Mouse (Mus musculus) ES-E14 (cell line): Measurements from ENCODE around the gene Dock9. TPM values are rescaled to one million over a fixed set of nuclear protein-coding genes. Genes with fewer than 3 reads are reported as not detected.

Source experiments
- DNase-seq: peaks from one replicate; pipeline ENCODE4 v3.0.0-alpha.2; 2013; ENCODE audit warnings: low read depth, low spot score
- H3K27ac ChIP-seq: 2 replicates; pipeline ENCODE4 v1.5.1; 2012; ENCODE audit warnings: low read depth, mild to moderate bottlenecking, low read length, moderate library complexity, mixed read lengths; ENCODE audit not compliant: poor library complexity, insufficient read depth, severe bottlenecking
- H3K36me3 ChIP-seq: 2 replicates; pipeline ENCODE4 v1.6.1; 2012; ENCODE audit warnings: mild to moderate bottlenecking, low read length, moderate library complexity, mixed read lengths; ENCODE audit not compliant: control insufficient read depth, poor library complexity, insufficient read depth, severe bottlenecking
- H3K4me1 ChIP-seq, 2 experiments: fragments of 150-350 bp in 1 of 2; sonication (generic) in 1 of 2; 2 replicates each; pipeline ENCODE4 v1.6.1; 2012; ENCODE audit warnings: low read length in 2 of 2, mild to moderate bottlenecking in 1 of 2, mixed read lengths in 1 of 2; ENCODE audit not compliant: control insufficient read depth in 2 of 2, insufficient read depth in 2 of 2, poor library complexity in 1 of 2
- H3K4me3 ChIP-seq, 2 experiments: fragments of 150-350 bp in 1 of 2; sonication (generic) in 1 of 2; 2 replicates each; pipeline ENCODE4 v1.5.1; 2012; ENCODE audit warnings: low read length in 2 of 2, low read depth in 1 of 2, mild to moderate bottlenecking in 1 of 2, mixed read lengths in 1 of 2; ENCODE audit not compliant: insufficient read depth in 1 of 2, poor library complexity in 1 of 2, severe bottlenecking in 1 of 2
- H3K9ac ChIP-seq: 2 replicates; pipeline ENCODE4 v1.6.1; 2012; ENCODE audit warnings: low read depth, mild to moderate bottlenecking, low read length, mixed read lengths; ENCODE audit not compliant: poor library complexity, insufficient read depth, severe bottlenecking
- H3K9me3 ChIP-seq: fragments of 150-350 bp; sonication (generic); 2 replicates; pipeline ENCODE4 v1.6.1; 2012; ENCODE audit warnings: low read depth, mild to moderate bottlenecking, low read length; ENCODE audit not compliant: control insufficient read depth, insufficient read depth
- CHD2 ChIP-seq: IDR thresholded peaks from 2 replicates; pipeline ENCODE4 v1.6.1; 2014; ENCODE audit warnings: mild to moderate bottlenecking, low read depth, low read length, inconsistent platforms
- HCFC1 ChIP-seq: IDR thresholded peaks from 2 replicates; pipeline ENCODE4 v1.6.1; 2012; ENCODE audit warnings: low read length, inconsistent platforms, borderline replicate concordance; ENCODE audit not compliant: insufficient read depth
- MAFK ChIP-seq: IDR thresholded peaks from 2 replicates; pipeline ENCODE4 v1.6.1; 2014; ENCODE audit warnings: mild to moderate bottlenecking, low read depth, low read length, inconsistent platforms; ENCODE audit not compliant: insufficient read depth
- ZC3H11A ChIP-seq: IDR thresholded peaks from 2 replicates; pipeline ENCODE4 v1.6.1; 2012; ENCODE audit warnings: low read depth, mild to moderate bottlenecking, inconsistent platforms, low read length, borderline replicate concordance
- ZNF384 ChIP-seq: IDR thresholded peaks from 2 replicates; pipeline ENCODE4 v1.6.1; 2012; ENCODE audit warnings: low read depth, low read length, inconsistent platforms
- in situ Hi-C, 2 experiments: fragments of 600-800 bp; cut with MboI; formaldehyde crosslinking; loops; one replicate each; pipeline ENCODE4 v1.15.1; 2025; ENCODE audit warnings: low sequenced_read_pairs in 2 of 2, inconsistent platforms in 1 of 2; ENCODE audit not compliant: unreplicated experiment in 2 of 2
- total RNA-seq: library from RNA; depleted of rRNA; stranded (reverse); fragments of 300-350 nt; gene quantifications from 2 replicates; pipeline ENCODE4 v1.2.3, GENCODE M21; 2012

The Dock9 gene
- total RNA-seq, 1 experiment = 8.3 TPM

GRCm38 (mm10) chr14:121730966-121731365, 66.7 kb downstream of the Dock9 start:
- Histone ChIP-seq H3K9me3 (no peaks in the 10 kb centered on the region), H3K27ac (no peak overlapping the region), H3K36me3 (no peaks in the 10 kb centered on the region), H3K4me3 (no peak overlapping the region), H3K9ac (no peak overlapping the region), H3K4me1 (peaks cover 0 to 14% of the 10 kb centered on the region in 2 experiments; a peak in 1 of 4 replicates)
- no peak for DNase-seq
- in situ Hi-C loops = no loop called here
- TF ChIP-seq MAFK (no peak), CHD2 (no peak), ZNF384 (no peak), HCFC1 (no peak), ZC3H11A (no peak)

DNA sequence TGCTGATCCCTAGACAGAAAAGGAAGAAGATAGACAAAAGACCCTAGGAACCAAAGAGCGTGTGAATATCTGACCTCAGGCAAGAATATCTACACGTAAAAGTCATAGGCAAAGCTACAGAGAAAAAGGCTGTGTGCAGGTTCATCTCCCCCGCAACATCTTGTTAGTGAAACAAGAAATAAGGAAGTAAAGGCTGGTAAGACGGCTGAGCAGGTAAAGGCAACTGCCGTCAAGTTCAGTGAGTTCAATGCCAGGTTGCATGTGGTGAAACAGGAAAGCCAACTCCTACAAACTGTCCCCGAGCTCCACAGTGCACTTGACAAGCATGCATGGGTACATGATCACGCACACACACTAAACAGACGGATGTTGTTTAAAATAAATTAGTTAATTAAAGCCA, 69.6 kb downstream of the Dock9 start:
- DNase-seq = no peak
- Histone ChIP-seq H3K9me3 (no peaks in the 10 kb centered on the region), H3K4me1 (peaks cover 0 to 11% of the 10 kb centered on the region in 2 experiments; a peak in 1 of 4 replicates), H3K27ac (no peak overlapping the region), H3K9ac (no peak overlapping the region), H3K36me3 (no peaks in the 10 kb centered on the region), H3K4me3 (no peak overlapping the region)
- in situ Hi-C loops = no loop called here
- no peak for TF ChIP-seq CHD2
- no peak for TF ChIP-seq HCFC1
- no peak for TF ChIP-seq ZNF384
- no peak for TF ChIP-seq ZC3H11A
- no peak for TF ChIP-seq MAFK

- no peak overlapping the region for H3K9ac ChIP-seq
- H3K4me3 ChIP-seq = no peak overlapping the region
- DNase-seq = no peak
- H3K9me3 ChIP-seq = no peaks in the 10 kb centered on the region
- peaks cover 2 to 5% of the 10 kb centered on the region in 2 experiments; a peak in 1 of 4 replicates for H3K4me1 ChIP-seq
- no peaks in the 10 kb centered on the region for H3K36me3 ChIP-seq
- in situ Hi-C loops = no loop called here
- no peak overlapping the region for H3K27ac ChIP-seq
- no peak for TF ChIP-seq CHD2
- TF ChIP-seq HCFC1 = no peak
- TF ChIP-seq MAFK = no peak
- no peak for TF ChIP-seq ZC3H11A
- TF ChIP-seq ZNF384 = no peak
Observed at GRCm38 (mm10) chr14:121724501-121724900, 73.1 kb downstream of the Dock9 start.

- H3K9ac ChIP-seq = no peak overlapping the region
- in situ Hi-C loops = no loop called here
- no peak for TF ChIP-seq HCFC1
- no peak for TF ChIP-seq CHD2
- TF ChIP-seq ZNF384 = no peak
- TF ChIP-seq ZC3H11A = no peak
- no peak for TF ChIP-seq MAFK
- no peaks in the 10 kb centered on the region for H3K36me3 ChIP-seq
- no peak overlapping the region for H3K27ac ChIP-seq
- no peak overlapping the region for H3K4me3 ChIP-seq
- DNase-seq = no peak
- H3K9me3 ChIP-seq = no peaks in the 10 kb centered on the region
- peaks cover 2 to 4% of the 10 kb centered on the region in 2 experiments; a peak in 1 of 4 replicates for H3K4me1 ChIP-seq
Observed at GRCm38 (mm10) chr14:121722774-121723173, 74.9 kb downstream of the Dock9 start.

- Histone ChIP-seq H3K9me3 (no peaks in the 10 kb centered on the region), H3K4me1 (peaks cover 2 to 4% of the 10 kb centered on the region in 2 experiments; a peak in 1 of 4 replicates), H3K36me3 (no peaks in the 10 kb centered on the region), H3K4me3 (no peak overlapping the region), H3K9ac (no peak overlapping the region), H3K27ac (no peak overlapping the region)
- no peak for DNase-seq
- TF ChIP-seq CHD2 = no peak
- TF ChIP-seq MAFK = no peak
- no peak for TF ChIP-seq ZC3H11A
- no peak for TF ChIP-seq ZNF384
- no peak for TF ChIP-seq HCFC1
- in situ Hi-C loops = no loop called here
Observed at GRCm38 (mm10) chr14:121721431-121721830, 76.2 kb downstream of the Dock9 start.
